Mouse (Mus musculus): ENCODE results near the gene Farp2. TPM values are rescaled to one million over a fixed set of nuclear protein-coding genes. Genes with fewer than 3 reads are reported as not detected.

Farp2 gene
- total and polyA plus RNA-seq, 2 experiments from 2014 or later: 3.9 to 10.5 TPM

GRCm38 (mm10) chr1:93607090-93608083 lies 95.5 kb downstream of the Farp2 start:
- DNase-seq (ENCODE audit: low spot score) (no peak), ATAC-seq (ENCODE audit: insufficient read depth, low read depth) (no peak)
- WGBS: 80% methylated on average over 14 of the region's 14 CpGs
- no peak overlapping the region for H3K4me3 ChIP-seq (ENCODE audit: low read depth, low read length)
- no peak overlapping the region for H3K27ac ChIP-seq (ENCODE audit: low read depth)
- no peak overlapping the region for H3K9ac ChIP-seq (replicated peaks; ENCODE audit: low read depth, low read length)
- H3K4me2 ChIP-seq (ENCODE audit: low read depth, low read length): no peak overlapping the region
- no peaks in the 10 kb centered on the region for H3K36me3 ChIP-seq (replicated peaks; ENCODE audit: control insufficient read depth, insufficient read depth, low read length)
- H3K4me1 ChIP-seq (ENCODE audit: control insufficient read depth, insufficient read depth): no peaks in the 10 kb centered on the region
- H3K27me3 ChIP-seq (ENCODE audit: control insufficient read depth, insufficient read depth, low read length): no peaks in the 10 kb centered on the region
- no peak for TF ChIP-seq EP300 (IDR thresholded peaks at IDR 0.05; ENCODE audit: low read depth)
- TF ChIP-seq CTCF (IDR thresholded peaks at IDR 0.05; ENCODE audit: low read depth): no peak
- no peaks in the 10 kb centered on the region for H3K9me3 ChIP-seq (replicated peaks; ENCODE audit: control insufficient read depth, low read length)

- no peaks in the 10 kb centered on the region for H3K27me3 ChIP-seq (ENCODE audit: control insufficient read depth, insufficient read depth, low read length)
- no peaks in the 10 kb centered on the region for H3K9me3 ChIP-seq (replicated peaks; ENCODE audit: control insufficient read depth, low read length)
- H3K4me3 ChIP-seq (ENCODE audit: low read depth, low read length): no peak overlapping the region
- H3K27ac ChIP-seq (ENCODE audit: low read depth): no peak overlapping the region
- H3K36me3 ChIP-seq (replicated peaks; ENCODE audit: control insufficient read depth, insufficient read depth, low read length): no peaks in the 10 kb centered on the region
- no peak overlapping the region for H3K9ac ChIP-seq (replicated peaks; ENCODE audit: low read depth, low read length)
- TF ChIP-seq EP300 (IDR thresholded peaks at IDR 0.05; ENCODE audit: low read depth) (no peak), CTCF (IDR thresholded peaks at IDR 0.05; ENCODE audit: low read depth) (no peak)
- H3K4me1 ChIP-seq (ENCODE audit: control insufficient read depth, insufficient read depth): no peaks in the 10 kb centered on the region
- H3K4me2 ChIP-seq (ENCODE audit: low read depth, low read length): no peak overlapping the region
- ATAC-seq (ENCODE audit: insufficient read depth, low read depth) (no peak), DNase-seq (ENCODE audit: low spot score) (no peak)
- WGBS: 63% methylated on average over 4 of the region's 4 CpGs
Observed at GRCm38 (mm10) chr1:93608696-93609245, 96.9 kb downstream of the Farp2 start.

GRCm38 (mm10) chr1:93609762-93610161 lies 97.9 kb downstream of the Farp2 start:
- Histone ChIP-seq H3K4me3 (ENCODE audit: low read depth, low read length) (no peak overlapping the region), H3K27me3 (ENCODE audit: control insufficient read depth, insufficient read depth, low read length) (no peaks in the 10 kb centered on the region), H3K9ac (replicated peaks; ENCODE audit: low read depth, low read length) (no peak overlapping the region), H3K27ac (ENCODE audit: low read depth) (no peak overlapping the region), H3K36me3 (replicated peaks; ENCODE audit: control insufficient read depth, insufficient read depth, low read length) (no peaks in the 10 kb centered on the region), H3K9me3 (replicated peaks; ENCODE audit: control insufficient read depth, low read length) (no peaks in the 10 kb centered on the region), H3K4me1 (ENCODE audit: control insufficient read depth, insufficient read depth) (no peaks in the 10 kb centered on the region), H3K4me2 (ENCODE audit: low read depth, low read length) (no peak overlapping the region)
- ATAC-seq (ENCODE audit: insufficient read depth, low read depth) (no peak), DNase-seq (ENCODE audit: low spot score) (no peak)
- WGBS: 86% methylated on average over 8 of the region's 8 CpGs
- TF ChIP-seq EP300 (IDR thresholded peaks at IDR 0.05; ENCODE audit: low read depth) (no peak), CTCF (IDR thresholded peaks at IDR 0.05; ENCODE audit: low read depth) (no peak)

- TF ChIP-seq EP300 (IDR thresholded peaks at IDR 0.05; ENCODE audit: low read depth) (no peak), CTCF (IDR thresholded peaks at IDR 0.05; ENCODE audit: low read depth) (no peak)
- Histone ChIP-seq H3K9me3 (replicated peaks; ENCODE audit: control insufficient read depth, low read length) (no peaks in the 10 kb centered on the region), H3K4me3 (ENCODE audit: low read depth, low read length) (no peak overlapping the region), H3K9ac (replicated peaks; ENCODE audit: low read depth, low read length) (no peak overlapping the region), H3K4me1 (ENCODE audit: control insufficient read depth, insufficient read depth) (no peaks in the 10 kb centered on the region), H3K27ac (ENCODE audit: low read depth) (no peak overlapping the region), H3K4me2 (ENCODE audit: low read depth, low read length) (no peak overlapping the region), H3K36me3 (replicated peaks; ENCODE audit: control insufficient read depth, insufficient read depth, low read length) (peaks cover 36% of the 10 kb centered on the region), H3K27me3 (ENCODE audit: control insufficient read depth, insufficient read depth, low read length) (no peaks in the 10 kb centered on the region)
- 77% methylated on average over 4 of the region's 4 CpGs for WGBS
- ATAC-seq (ENCODE audit: insufficient read depth, low read depth): no peak
- DNase-seq (ENCODE audit: low spot score): no peak
Observed at GRCm38 (mm10) chr1:93618059-93618748, 106.3 kb downstream of the Farp2 start.

GRCm38 (mm10) chr1:93618948-93619347 lies 107.1 kb downstream of the Farp2 start:
- no peak overlapping the region for H3K4me3 ChIP-seq (ENCODE audit: low read depth, low read length)
- TF ChIP-seq CTCF (IDR thresholded peaks at IDR 0.05; ENCODE audit: low read depth): no peak
- DNase-seq (ENCODE audit: low spot score) (no peak), ATAC-seq (ENCODE audit: insufficient read depth, low read depth) (0 out of 2 replicates have a peak, but pooled peaks have one; percentile 11)
- no peaks in the 10 kb centered on the region for H3K4me1 ChIP-seq (ENCODE audit: control insufficient read depth, insufficient read depth)
- H3K9ac ChIP-seq (replicated peaks; ENCODE audit: low read depth, low read length): no peak overlapping the region
- H3K27me3 ChIP-seq (ENCODE audit: control insufficient read depth, insufficient read depth, low read length): no peaks in the 10 kb centered on the region
- H3K9me3 ChIP-seq (replicated peaks; ENCODE audit: control insufficient read depth, low read length): no peaks in the 10 kb centered on the region
- H3K27ac ChIP-seq (ENCODE audit: low read depth): no peak overlapping the region
- H3K4me2 ChIP-seq (ENCODE audit: low read depth, low read length): no peak overlapping the region
- peaks cover 43% of the 10 kb centered on the region for H3K36me3 ChIP-seq (replicated peaks; ENCODE audit: control insufficient read depth, insufficient read depth, low read length)
- WGBS: 48% methylated on average over 5 of the region's 5 CpGs

Data from heart, postnatal 0 days (tissue).